Mouse (Mus musculus) heart, postnatal 0 days (tissue): ENCODE data around the gene Map4.

ENCODE experiments used
- CTCF ChIP-seq: IDR thresholded peaks from 2 replicates; pipeline ENCODE4 v1.5.1; 2016; ENCODE audit warnings: antibody characterized with exemption, control low read depth, low read depth
- EP300 ChIP-seq: IDR thresholded peaks from 2 replicates; pipeline ENCODE4 v1.6.1; 2016; ENCODE audit warnings: antibody characterized with exemption, low read depth

DNA sequence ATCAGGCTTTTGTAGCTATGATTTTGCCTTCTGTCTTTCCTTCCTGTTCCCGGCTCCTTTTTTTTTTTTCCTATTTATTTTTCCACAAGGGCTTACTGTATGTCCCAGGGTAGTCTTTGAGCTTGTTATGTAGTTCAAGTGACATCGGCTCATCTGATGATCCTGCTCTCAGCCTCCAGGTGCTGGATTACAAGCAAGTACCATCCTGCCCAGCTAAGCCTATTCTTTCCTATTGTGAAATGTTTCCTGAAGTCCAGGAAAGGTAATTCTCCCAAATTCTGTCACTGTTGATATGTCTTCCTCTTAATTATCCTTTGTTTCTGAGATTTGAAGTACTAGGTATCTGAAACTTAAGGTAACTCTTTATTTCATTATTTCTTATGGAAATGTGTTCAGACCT, 13.5 kb downstream of the Map4 start:
- TF ChIP-seq CTCF (no peak), EP300 (no peak)
